Mouse (Mus musculus): ENCODE measurements around the gene Qpctl.

Gene Qpctl

GRCm38 (mm10) chr7:19092381-19093173 lies 56.5 kb downstream of the Qpctl start:
- CTCF ChIA-PET: interaction anchor here (0.6 to 1.4 kb wide), 6 partner anchors 15 to 247 kb away, joined by 3 to 8 read pairs (median 4); no protein-coding TSS in a partner anchor

GRCm38 (mm10) chr7:19091913-19092312 lies 57.2 kb downstream of the Qpctl start:
- CTCF ChIA-PET: interaction anchor here (0.7 to 1.4 kb wide), 4 partner anchors 14 to 27 kb away, joined by 3 to 8 read pairs (median 4); no protein-coding TSS in a partner anchor
